29 mouse cellular contexts compared by ENCODE assay signal in genomic region chr6:122714707-122715365, GRCm38 (mm10). TPM values are rescaled to one million over a fixed set of nuclear protein-coding genes. Genes with fewer than 3 reads are reported as not detected.
DNase-seq lines count a peak whose midpoint lies in the region; ATAC-seq and TF ChIP-seq lines count a peak whose summit lies in the region.
"Had no signal": no experiment of that assay in that cellular context is flagged by ENCODE, and none has a peak within 500 bp of the region (broad histone marks: within the 10 kb centered on the region; RNA-seq: fewer than 3 reads in every experiment).

No protein-coding gene starts in this region.

- TF ChIP-seq EP300 in liver, postnatal 0 days (IDR thresholded peaks at IDR 0.05; ENCODE audit: low read depth) = no peak
- no peak for TF ChIP-seq EP300 in ES-Bruce4 (IDR thresholded peaks at IDR 0.05; ENCODE audit: insufficient read depth, low read depth, low read length)

- ATAC-seq in liver, embryonic 11.5 days (replicated peaks; ENCODE audit: low FRiP score) = peak; percentile 37; the same call in 1 of the 2 replicates
- ATAC-seq in liver, postnatal 0 days = no peak
- peak; percentile 27; the same call in 1 of the 2 replicates for ATAC-seq in megakaryocyte progenitor cell, adult 5-6 weeks (replicated peaks; ENCODE audit: poor library complexity)
- ATAC-seq: activated CD4-positive, CD25-positive, alpha-beta regulatory T cell, adult 4 months; CD4-positive, CD25-positive, alpha-beta regulatory T cell, adult 4 months; forebrain, embryonic 13.5 days; forebrain, embryonic 16.5 days; hindbrain, embryonic 16.5 days; intestine, embryonic 15.5 days had no signal

- no peak overlapping the region for H3K4me3 ChIP-seq in liver, embryonic 11.5 days (ENCODE audit: low read depth, low read length)
- H3K4me3 ChIP-seq in liver, postnatal 0 days (ENCODE audit: low read depth, low read length) = no peak overlapping the region
- H3K4me3 ChIP-seq in E14TG2a.4 (replicated peaks; ENCODE audit: low read length) = peak overlapping the region; percentile 49
- no peak overlapping the region for H3K4me3 ChIP-seq in ES-Bruce4 (ENCODE audit: low read depth, low read length)
- H3K4me3 ChIP-seq: forebrain, embryonic 10.5 days; forebrain, embryonic 13.5 days; gastrocnemius, adult 2 months; heart, embryonic 12.5 days; heart, embryonic 15.5 days; hindbrain, embryonic 10.5 days; hindbrain, embryonic 13.5 days; intestine, embryonic 15.5 days had no signal

- H3K27ac ChIP-seq in liver, embryonic 11.5 days (ENCODE audit: low read depth, low read length) = no peak overlapping the region
- no peak overlapping the region for H3K27ac ChIP-seq in liver, postnatal 0 days (ENCODE audit: low read depth)
- peak overlapping the region; percentile 99 for H3K27ac ChIP-seq in ES-Bruce4 (ENCODE audit: insufficient read depth, low read length)
- H3K27ac ChIP-seq: forebrain, embryonic 13.5 days; gastrocnemius, adult 2 months; heart, embryonic 15.5 days; hindbrain, embryonic 13.5 days; intestine, embryonic 15.5 days had no signal

- no peak for DNase-seq in liver, embryonic 11.5 days (ENCODE audit: low spot score)
- DNase-seq in liver, postnatal 0 days = no peak
- no peak for DNase-seq in right cerebral cortex, postnatal 10 days (ENCODE audit: low spot score in 2 of 2)
- no peak for DNase-seq in gastrocnemius, postnatal 10 days
- DNase-seq: adrenal gland, postnatal 10 days; adrenal gland, postnatal 36 days; cerebellum, adult 18-20 months; cerebellum, adult 9-10 months; cerebellum, postnatal 14 days; gastrocnemius, adult 2 months; gastrocnemius, postnatal 36 days; heart, postnatal 10 days; heart, postnatal 36 days had no signal

- no peak for TF ChIP-seq CTCF in liver, postnatal 0 days (IDR thresholded peaks at IDR 0.05; ENCODE audit: low read depth)
- TF ChIP-seq CTCF in E14TG2a.4 (conservative IDR thresholded peaks at IDR 0.05; ENCODE audit: low read length) (no peak), ES-Bruce4 (IDR thresholded peaks at IDR 0.05; ENCODE audit: low read depth, low read length) (no peak)

- no peaks in the 10 kb centered on the region for H3K27me3 ChIP-seq in liver, embryonic 11.5 days (replicated peaks; ENCODE audit: control insufficient read depth, insufficient read depth, low read length)
- H3K27me3 ChIP-seq in liver, postnatal 0 days (ENCODE audit: insufficient read depth, low read length) = no peaks in the 10 kb centered on the region
- no peaks in the 10 kb centered on the region for H3K27me3 ChIP-seq in E14TG2a.4 (ENCODE audit: insufficient read depth, low read length)
- no peaks in the 10 kb centered on the region for H3K27me3 ChIP-seq in ES-Bruce4 (ENCODE audit: control insufficient read depth, insufficient read depth, low read length, poor library complexity, severe bottlenecking)
- H3K27me3 ChIP-seq: forebrain, embryonic 13.5 days; heart, embryonic 12.5 days; heart, embryonic 15.5 days; hindbrain, embryonic 13.5 days; intestine, embryonic 15.5 days had no signal

- no peak overlapping the region for H3K9ac ChIP-seq in liver, embryonic 11.5 days (ENCODE audit: low read depth, low read length)
- H3K9ac ChIP-seq in liver, postnatal 0 days (replicated peaks) = no peak overlapping the region
- H3K9ac ChIP-seq in ES-Bruce4 (ENCODE audit: low read depth, poor library complexity, severe bottlenecking) = peak overlapping the region; percentile 12; the same call in 1 of the 2 replicates
- H3K9ac ChIP-seq: forebrain, embryonic 13.5 days; heart, embryonic 12.5 days; heart, embryonic 15.5 days; hindbrain, embryonic 13.5 days; intestine, embryonic 15.5 days had no signal

- TF ChIP-seq POLR2A in ES-Bruce4 (IDR thresholded peaks at IDR 0.05; ENCODE audit: insufficient read depth, low read length) = no peak

- H3K9me3 ChIP-seq in liver, embryonic 11.5 days (ENCODE audit: control insufficient read depth, low read length) = no peaks in the 10 kb centered on the region
- H3K9me3 ChIP-seq in liver, postnatal 0 days (ENCODE audit: low read length) = no peaks in the 10 kb centered on the region
- H3K9me3 ChIP-seq in E14TG2a.4 (ENCODE audit: low read length) (no peaks in the 10 kb centered on the region), ES-Bruce4 (replicated peaks; ENCODE audit: control insufficient read depth, insufficient read depth, low read length, poor library complexity, severe bottlenecking) (no peaks in the 10 kb centered on the region)
- H3K9me3 ChIP-seq: forebrain, embryonic 10.5 days; forebrain, embryonic 13.5 days; heart, embryonic 12.5 days; heart, embryonic 15.5 days; hindbrain, embryonic 10.5 days; hindbrain, embryonic 13.5 days; intestine, embryonic 15.5 days had no signal

- H3K36me3 ChIP-seq in liver, embryonic 11.5 days (ENCODE audit: control insufficient read depth, insufficient read depth, low read length) = no peaks in the 10 kb centered on the region
- H3K36me3 ChIP-seq in liver, postnatal 0 days (replicated peaks; ENCODE audit: insufficient read depth, low read length) = no peaks in the 10 kb centered on the region
- peaks cover 62% of the 10 kb centered on the region for H3K36me3 ChIP-seq in E14TG2a.4 (ENCODE audit: insufficient read depth, low read length)
- peaks cover 45% of the 10 kb centered on the region for H3K36me3 ChIP-seq in ES-Bruce4 (ENCODE audit: control insufficient read depth, insufficient read depth, low read length, poor library complexity, severe bottlenecking)
- H3K36me3 ChIP-seq: forebrain, embryonic 10.5 days; heart, embryonic 12.5 days; heart, embryonic 15.5 days; hindbrain, embryonic 10.5 days; hindbrain, embryonic 13.5 days; intestine, embryonic 15.5 days had no signal

- no peak overlapping the region for H3K4me2 ChIP-seq in liver, embryonic 11.5 days
- H3K4me2 ChIP-seq in liver, postnatal 0 days (ENCODE audit: low read depth, low read length) = no peak overlapping the region
- H3K4me2 ChIP-seq: forebrain, embryonic 13.5 days; heart, embryonic 12.5 days; heart, embryonic 15.5 days; hindbrain, embryonic 13.5 days; intestine, embryonic 15.5 days had no signal

- WGBS in liver, embryonic 11.5 days = 44% methylated on average over 7 of the region's 7 CpGs
- WGBS in liver, postnatal 0 days (ENCODE audit: insufficient replicate concordance) = 43% methylated on average over 7 of the region's 7 CpGs

- H3K4me1 ChIP-seq in liver, embryonic 11.5 days (replicated peaks; ENCODE audit: control insufficient read depth, insufficient read depth, low read length) = peaks cover 6% of the 10 kb centered on the region
- H3K4me1 ChIP-seq in liver, postnatal 0 days (ENCODE audit: insufficient read depth) = no peaks in the 10 kb centered on the region
- H3K4me1 ChIP-seq in E14TG2a.4 (replicated peaks; ENCODE audit: low read depth, low read length) (peaks cover 65% of the 10 kb centered on the region), ES-Bruce4 (ENCODE audit: control insufficient read depth, insufficient read depth, low read length) (no peaks in the 10 kb centered on the region)
- H3K4me1 ChIP-seq: forebrain, embryonic 13.5 days; intestine, embryonic 15.5 days had no signal

RNA-seq across cellular contexts. Expression of gene Nanog, which starts 7.5 kb away (rescaled TPM):
- polyA plus RNA-seq in liver, embryonic 11.5 days (2014; fragmentation: Nextera tagmentation; extraction: Ambion mirVana) = 0.08 and 0.09 TPM in 2 replicates
- polyA plus RNA-seq in liver, postnatal 0 days (2015; fragmentation: Nextera tagmentation; extraction: Ambion mirVana) = not detected in 2 replicates
- polyA plus RNA-seq in ES-Bruce4 (2011; ENCODE audit: insufficient read depth, insufficient read length, low read depth, missing spikeins) = 610 and 613 TPM in 2 replicates
- not detected in 2 replicates for total RNA-seq in megakaryocyte progenitor cell, adult 5-6 weeks (2015)
- not detected in 2 replicates for total RNA-seq in megakaryocyte progenitor cell, adult 5-6 weeks (2017)
- total RNA-seq in gastrocnemius, postnatal 10 days (2021) = not detected
- total RNA-seq: adrenal gland, postnatal 10 days; adrenal gland, postnatal 36 days; gastrocnemius, adult 2 months; gastrocnemius, postnatal 36 days; granulocyte monocyte progenitor cell, adult 5-6 weeks; heart, adult 8-10 months; heart, postnatal 10 days; heart, postnatal 36 days had no signal

Comparison
In these comparisons a context has a peak if more than half of its experiments do, and no peak if none do; other contexts are left out.
1. RNA of gene Nanog, which starts 7.5 kb away (polyA plus RNA-seq): 610 to 613 TPM in ES-Bruce4; 0.08 to 0.09 TPM in liver, embryonic 11.5 days and not detected in liver, postnatal 0 days; every median in the first group is over 100 times any median in the second.